Mouse (Mus musculus): ENCODE results near the gene Arhgap4. TPM values are rescaled to one million over a fixed set of nuclear protein-coding genes. Genes with fewer than 3 reads are reported as not detected.

The Arhgap4 gene
- polyA plus RNA-seq, 1 experiment from 2014 or later, result 2.7 TPM

DNA sequence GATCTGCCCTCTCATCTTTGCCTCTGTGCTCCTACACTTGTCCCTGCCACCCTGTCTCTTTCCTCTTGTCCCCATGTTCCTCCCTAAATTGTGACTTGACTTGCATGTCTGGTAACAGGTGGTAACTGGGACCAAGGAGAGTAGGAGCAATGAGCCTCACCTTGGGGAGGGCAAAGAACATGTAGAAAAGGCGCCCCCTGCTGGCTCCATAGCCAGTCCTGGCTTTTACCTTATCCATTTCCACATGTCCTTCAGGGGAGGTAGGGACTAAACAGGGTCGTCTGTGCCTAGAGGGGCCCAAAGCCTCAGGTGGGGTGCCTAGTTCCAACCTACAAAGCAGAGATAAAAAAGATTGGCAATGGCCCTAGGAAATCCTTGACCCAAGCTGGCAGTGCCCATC, 26.0 kb downstream of the Arhgap4 start, which contains the start of gene L1cam:
Gene L1cam (minus strand): TSS at position 387 of the 400 bp plus-strand sequence.
- WGBS, result 23% methylated on average over 2 of the region's 2 CpGs
- H3K27me3 ChIP-seq (replicated peaks; ENCODE audit: control insufficient read depth, insufficient read depth, low read length), result no peaks in the 10 kb centered on the region; the same call in 1 of the 2 replicates
- H3K27ac ChIP-seq (ENCODE audit: low read depth, low read length), result no peak within 1 kb of the TSS
- H3K36me3 ChIP-seq (ENCODE audit: control insufficient read depth, insufficient read depth, low read length), result no peaks in the 10 kb centered on the region
- H3K4me1 ChIP-seq (ENCODE audit: control insufficient read depth, insufficient read depth, low read depth, low read length), result no peaks in the 10 kb centered on the region
- H3K4me2 ChIP-seq (ENCODE audit: low read length), result no peak within 1 kb of the TSS
- H3K4me3 ChIP-seq (ENCODE audit: low read length), result no peak within 1 kb of the TSS
- ATAC-seq, result no peak
- H3K9ac ChIP-seq (ENCODE audit: low read depth, low read length), result no peak within 1 kb of the TSS
- no peaks in the 10 kb centered on the region for H3K9me3 ChIP-seq (ENCODE audit: control insufficient read depth, low read length)

DNA sequence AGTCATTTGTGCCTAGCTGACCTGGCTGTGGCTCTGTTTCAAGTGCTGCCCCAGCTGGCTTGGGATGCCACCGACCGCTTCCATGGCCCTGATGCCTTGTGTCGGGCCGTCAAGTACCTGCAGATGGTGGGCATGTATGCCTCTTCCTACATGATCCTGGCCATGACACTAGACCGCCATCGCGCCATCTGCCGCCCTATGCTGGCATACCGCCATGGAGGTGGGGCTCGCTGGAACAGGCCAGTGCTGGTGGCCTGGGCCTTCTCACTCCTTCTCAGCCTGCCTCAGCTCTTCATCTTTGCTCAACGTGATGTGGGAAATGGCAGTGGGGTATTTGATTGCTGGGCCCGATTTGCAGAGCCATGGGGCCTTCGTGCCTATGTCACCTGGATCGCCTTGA, 28.8 kb downstream of the Arhgap4 start:
- Histone ChIP-seq H3K4me1 (ENCODE audit: control insufficient read depth, insufficient read depth, low read depth, low read length) (no peaks in the 10 kb centered on the region), H3K27ac (ENCODE audit: low read depth, low read length) (no peak overlapping the region), H3K4me2 (ENCODE audit: low read length) (no peak overlapping the region), H3K4me3 (ENCODE audit: low read length) (no peak overlapping the region), H3K27me3 (replicated peaks; ENCODE audit: control insufficient read depth, insufficient read depth, low read length) (no peaks in the 10 kb centered on the region; the same call in 1 of the 2 replicates), H3K9me3 (ENCODE audit: control insufficient read depth, low read length) (no peaks in the 10 kb centered on the region), H3K36me3 (ENCODE audit: control insufficient read depth, insufficient read depth, low read length) (no peaks in the 10 kb centered on the region), H3K9ac (ENCODE audit: low read depth, low read length) (no peak overlapping the region)
- WGBS, result 89% methylated on average over 13 of the region's 14 CpGs
- ATAC-seq, result no peak

- Histone ChIP-seq H3K4me2 (ENCODE audit: low read length) (no peak within 1 kb of the TSS), H3K27me3 (replicated peaks; ENCODE audit: control insufficient read depth, insufficient read depth, low read length) (no peaks in the 10 kb centered on the region; the same call in 1 of the 2 replicates), H3K9ac (ENCODE audit: low read depth, low read length) (no peak within 1 kb of the TSS), H3K9me3 (ENCODE audit: control insufficient read depth, low read length) (no peaks in the 10 kb centered on the region), H3K4me3 (ENCODE audit: low read length) (no peak within 1 kb of the TSS), H3K27ac (ENCODE audit: low read depth, low read length) (no peak within 1 kb of the TSS), H3K36me3 (ENCODE audit: control insufficient read depth, insufficient read depth, low read length) (no peaks in the 10 kb centered on the region), H3K4me1 (ENCODE audit: control insufficient read depth, insufficient read depth, low read depth, low read length) (no peaks in the 10 kb centered on the region)
- WGBS, result 78% methylated on average over 5 of the region's 6 CpGs
- no peak for ATAC-seq
Observed at GRCm38 (mm10) chrX:73891551-73892152, 30.0 kb downstream of the Arhgap4 start, which contains the start of gene Avpr2. TSS of gene Avpr2 (plus strand) at chrX:73892102.

DNA sequence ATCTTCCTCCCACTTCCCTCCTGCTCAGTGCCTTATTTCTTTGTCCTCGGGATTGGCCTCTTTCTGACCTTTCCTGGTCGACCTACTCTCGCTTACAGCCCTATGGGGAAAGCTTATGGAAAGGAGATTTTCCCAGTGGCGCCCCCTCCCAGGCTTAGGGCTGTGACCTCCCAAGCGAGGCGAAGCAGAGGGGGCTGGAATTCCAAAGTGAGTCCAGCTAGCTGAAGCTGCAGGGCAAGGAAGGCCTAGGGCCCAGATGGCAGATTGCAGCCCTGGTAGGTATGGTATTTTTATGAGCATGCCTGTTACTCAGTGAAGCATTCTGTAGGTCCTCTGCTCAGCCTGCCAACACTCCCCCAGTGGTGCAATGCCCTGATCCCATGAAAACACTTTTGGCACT, 40.2 kb downstream of the Arhgap4 start:
- peak; percentile 31 for ATAC-seq
- Histone ChIP-seq H3K4me1 (ENCODE audit: control insufficient read depth, insufficient read depth, low read depth, low read length) (peaks cover 6% of the 10 kb centered on the region; the same call in 1 of the 2 replicates), H3K4me3 (ENCODE audit: low read length) (peak overlapping the region; percentile 55), H3K9me3 (ENCODE audit: control insufficient read depth, low read length) (no peaks in the 10 kb centered on the region), H3K36me3 (ENCODE audit: control insufficient read depth, insufficient read depth, low read length) (no peaks in the 10 kb centered on the region), H3K9ac (ENCODE audit: low read depth, low read length) (peak overlapping the region; percentile 80; the same call in 1 of the 2 replicates), H3K27me3 (replicated peaks; ENCODE audit: control insufficient read depth, insufficient read depth, low read length) (no peaks in the 10 kb centered on the region), H3K4me2 (ENCODE audit: low read length) (peak overlapping the region; percentile 60), H3K27ac (ENCODE audit: low read depth, low read length) (peak overlapping the region; percentile 77)
- 14% methylated on average over 6 of the region's 6 CpGs for WGBS

DNA sequence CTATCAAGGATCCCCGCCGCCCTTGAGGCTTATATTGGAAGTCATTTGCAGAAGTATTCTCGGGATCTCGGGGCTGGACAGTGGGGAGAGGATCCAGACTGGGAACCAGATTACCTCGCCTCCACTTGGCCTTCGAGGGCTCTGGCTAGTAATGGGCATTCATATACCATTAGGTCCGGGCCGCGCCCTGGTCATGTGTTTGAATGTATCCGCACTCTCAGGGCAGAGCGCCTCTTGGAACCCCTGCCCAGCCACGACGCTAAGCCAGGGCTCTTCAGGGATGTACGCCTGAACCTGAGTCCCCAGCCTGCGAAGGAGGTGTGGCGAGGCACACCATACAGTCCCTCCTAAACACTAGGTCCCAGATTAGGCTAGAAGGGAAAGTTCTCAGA, 40.6 kb downstream of the Arhgap4 start:
- Histone ChIP-seq H3K9me3 (ENCODE audit: control insufficient read depth, low read length) (no peaks in the 10 kb centered on the region), H3K4me3 (ENCODE audit: low read length) (peak overlapping the region; percentile 55), H3K4me2 (ENCODE audit: low read length) (peak overlapping the region; percentile 60), H3K27ac (ENCODE audit: low read depth, low read length) (peak overlapping the region; percentile 77), H3K9ac (ENCODE audit: low read depth, low read length) (peak overlapping the region; percentile 80), H3K4me1 (ENCODE audit: control insufficient read depth, insufficient read depth, low read depth, low read length) (peaks cover 6% of the 10 kb centered on the region; the same call in 1 of the 2 replicates), H3K36me3 (ENCODE audit: control insufficient read depth, insufficient read depth, low read length) (no peaks in the 10 kb centered on the region), H3K27me3 (replicated peaks; ENCODE audit: control insufficient read depth, insufficient read depth, low read length) (no peaks in the 10 kb centered on the region)
- peak; percentile 59 for ATAC-seq
- WGBS, result 20% methylated on average over 16 of the region's 16 CpGs

DNA sequence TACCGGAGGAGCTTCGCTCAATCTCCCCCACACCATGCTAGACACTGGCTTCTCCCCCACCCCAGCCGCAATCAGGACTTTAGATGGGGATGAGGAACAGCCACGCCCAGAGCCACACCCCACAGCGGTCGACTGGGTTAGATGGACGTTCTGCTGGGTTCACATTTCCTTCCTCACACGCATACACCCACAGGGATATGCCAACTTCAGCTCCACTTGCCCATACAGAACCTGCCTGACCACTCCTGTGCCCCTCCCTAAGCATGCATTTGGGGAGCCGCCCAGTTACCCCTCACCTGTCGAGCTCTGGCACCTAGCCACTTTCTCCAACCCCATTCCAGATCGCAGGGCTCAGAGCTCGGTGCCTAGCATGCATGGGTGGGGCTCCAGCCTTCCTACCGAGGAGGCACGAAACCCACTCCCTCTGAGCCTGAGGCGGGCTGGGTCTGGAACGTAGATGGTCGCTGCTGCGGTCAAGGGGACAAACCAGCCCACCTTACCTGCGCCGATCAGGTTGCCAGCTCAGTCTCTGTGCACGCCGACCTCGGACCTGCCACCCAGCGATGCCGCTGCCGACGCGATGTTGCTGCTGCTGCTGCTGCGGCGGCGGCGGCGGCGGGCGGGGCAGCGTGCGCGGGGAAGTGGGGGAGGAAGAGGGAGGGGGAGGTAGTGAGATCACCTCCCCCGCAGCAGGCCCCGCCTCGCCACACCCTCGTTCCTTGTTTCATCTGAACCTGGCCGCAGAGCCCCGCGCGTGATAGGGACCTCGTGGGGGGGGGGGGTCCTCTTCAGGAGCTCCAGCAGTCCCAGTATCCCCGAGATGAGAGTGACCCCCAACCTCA, 41.3 kb downstream of the Arhgap4 start:
- Histone ChIP-seq H3K27ac (ENCODE audit: low read depth, low read length) (peak overlapping the region; percentile 77), H3K36me3 (ENCODE audit: control insufficient read depth, insufficient read depth, low read length) (no peaks in the 10 kb centered on the region), H3K27me3 (replicated peaks; ENCODE audit: control insufficient read depth, insufficient read depth, low read length) (no peaks in the 10 kb centered on the region), H3K4me2 (ENCODE audit: low read length) (peak overlapping the region; percentile 60), H3K9ac (ENCODE audit: low read depth, low read length) (peak overlapping the region; percentile 80), H3K9me3 (ENCODE audit: control insufficient read depth, low read length) (no peaks in the 10 kb centered on the region), H3K4me3 (ENCODE audit: low read length) (peak overlapping the region; percentile 55), H3K4me1 (ENCODE audit: control insufficient read depth, insufficient read depth, low read depth, low read length) (peaks cover 6% of the 10 kb centered on the region; the same call in 1 of the 2 replicates)
- ATAC-seq, result peak; percentile 69
- 18% methylated on average over 28 of the region's 48 CpGs for WGBS

DNA sequence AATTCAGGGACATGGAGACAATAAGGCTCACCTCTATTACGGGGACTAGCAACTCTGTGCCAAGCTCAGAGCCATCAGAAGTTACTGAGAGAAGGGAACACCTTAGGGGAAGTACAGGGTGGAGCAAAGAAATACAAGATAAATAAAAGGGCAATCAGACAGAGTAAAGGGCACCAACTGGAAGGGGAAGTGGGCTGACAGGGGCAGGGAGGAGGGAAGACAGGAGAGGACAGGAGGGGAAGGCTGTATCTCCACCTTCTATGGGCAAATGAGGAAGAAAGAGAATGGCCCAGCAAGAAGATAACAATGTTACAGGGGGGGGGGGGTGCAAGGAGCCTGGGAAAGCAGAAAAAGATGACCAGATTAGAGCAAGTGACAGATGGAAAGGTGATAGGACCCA, 44.7 kb downstream of the Arhgap4 start:
- H3K27me3 ChIP-seq (replicated peaks; ENCODE audit: control insufficient read depth, insufficient read depth, low read length), result no peaks in the 10 kb centered on the region
- no peak overlapping the region for H3K9ac ChIP-seq (ENCODE audit: low read depth, low read length)
- 64% methylated on average over 1 of the region's 1 CpGs for WGBS

GRCm38 (mm10) chrX:73875881-73876280, 45.8 kb downstream of the Arhgap4 start:
- Histone ChIP-seq H3K27me3 (replicated peaks; ENCODE audit: control insufficient read depth, insufficient read depth, low read length) (no peaks in the 10 kb centered on the region), H3K4me1 (ENCODE audit: control insufficient read depth, insufficient read depth, low read depth, low read length) (peaks cover 6% of the 10 kb centered on the region; the same call in 1 of the 2 replicates), H3K27ac (ENCODE audit: low read depth, low read length) (no peak overlapping the region), H3K36me3 (ENCODE audit: control insufficient read depth, insufficient read depth, low read length) (no peaks in the 10 kb centered on the region), H3K4me3 (ENCODE audit: low read length) (no peak overlapping the region), H3K9ac (ENCODE audit: low read depth, low read length) (no peak overlapping the region), H3K4me2 (ENCODE audit: low read length) (peak overlapping the region; percentile 45), H3K9me3 (ENCODE audit: control insufficient read depth, low read length) (no peaks in the 10 kb centered on the region)
- WGBS, result 70% methylated on average over 2 of the region's 2 CpGs
- no peak for ATAC-seq

More for the DNA sequence above, 44.7 kb downstream of the Arhgap4 start:
- no peak overlapping the region for H3K27ac ChIP-seq (ENCODE audit: low read depth, low read length)
- peaks cover 6% of the 10 kb centered on the region; the same call in 1 of the 2 replicates for H3K4me1 ChIP-seq (ENCODE audit: control insufficient read depth, insufficient read depth, low read depth, low read length)
- ATAC-seq, result no peak
- no peaks in the 10 kb centered on the region for H3K9me3 ChIP-seq (ENCODE audit: control insufficient read depth, low read length)
- peak overlapping the region; percentile 45 for H3K4me2 ChIP-seq (ENCODE audit: low read length)
- H3K4me3 ChIP-seq (ENCODE audit: low read length), result no peak overlapping the region
- H3K36me3 ChIP-seq (ENCODE audit: control insufficient read depth, insufficient read depth, low read length), result no peaks in the 10 kb centered on the region

DNA sequence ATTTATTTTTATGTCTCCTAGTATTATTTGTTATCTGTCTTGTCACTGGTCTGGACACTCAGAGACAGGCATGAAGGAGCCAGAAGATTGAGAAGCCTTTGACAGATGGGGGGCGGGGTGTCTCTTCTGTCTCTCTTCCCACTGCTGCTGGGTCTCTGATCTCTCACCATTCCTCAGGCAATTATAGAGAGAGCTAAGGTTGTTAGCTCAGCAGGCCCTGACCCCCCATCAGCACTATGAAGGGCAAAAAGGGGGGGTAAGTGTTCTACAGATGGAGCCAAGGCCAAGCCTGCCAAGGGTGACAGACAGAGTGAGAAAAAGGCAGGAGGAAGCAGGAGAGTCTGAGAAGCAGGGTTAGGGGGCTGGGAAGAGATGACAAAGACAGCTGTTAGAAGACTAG, 49.7 kb downstream of the Arhgap4 start:
- H3K27ac ChIP-seq (ENCODE audit: low read depth, low read length), result no peak overlapping the region
- no peaks in the 10 kb centered on the region for H3K9me3 ChIP-seq (ENCODE audit: control insufficient read depth, low read length)
- 40% methylated on average over 1 of the region's 1 CpGs for WGBS
- H3K4me3 ChIP-seq (ENCODE audit: low read length), result no peak overlapping the region
- no peak for ATAC-seq
- peaks cover 4% of the 10 kb centered on the region; the same call in 1 of the 2 replicates for H3K4me1 ChIP-seq (ENCODE audit: control insufficient read depth, insufficient read depth, low read depth, low read length)
- H3K4me2 ChIP-seq (ENCODE audit: low read length), result no peak overlapping the region
- no peak overlapping the region for H3K9ac ChIP-seq (ENCODE audit: low read depth, low read length)
- no peaks in the 10 kb centered on the region for H3K27me3 ChIP-seq (replicated peaks; ENCODE audit: control insufficient read depth, insufficient read depth, low read length)
- no peaks in the 10 kb centered on the region for H3K36me3 ChIP-seq (ENCODE audit: control insufficient read depth, insufficient read depth, low read length)
